Mouse (Mus musculus) lung, embryonic 16.5 days (tissue): ENCODE data around the gene Abcc3. TPM values are rescaled to one million over a fixed set of nuclear protein-coding genes. Genes with fewer than 3 reads are reported as not detected.

Source experiments
- ATAC-seq: fragments of 200-750 bp; cut with Nextera tagmentation; 2 replicates; pipeline ENCODE4 v1.8.0; 2017; ENCODE audit warnings: low read depth, mild to moderate bottlenecking, moderate library complexity
- H3K27ac ChIP-seq: fragments of 300-500 bp; sonication (generic); 2 replicates; pipeline ENCODE4 v1.5.1; 2014; ENCODE audit warnings: mild to moderate bottlenecking, control low read depth, low read length
- H3K27me3 ChIP-seq: fragments of 300-500 bp; sonication (generic); 2 replicates; pipeline ENCODE4 v1.6.1; 2014; ENCODE audit warnings: low read depth, low read length, mixed read lengths; ENCODE audit not compliant: control insufficient read depth, insufficient read depth
- H3K36me3 ChIP-seq: fragments of 300-500 bp; sonication (generic); 2 replicates; pipeline ENCODE4 v1.6.1; 2014; ENCODE audit warnings: low read length; ENCODE audit not compliant: control insufficient read depth, insufficient read depth
- H3K4me1 ChIP-seq: fragments of 300-500 bp; sonication (generic); replicated peaks from 2 replicates; pipeline ENCODE4 v1.6.1; 2014; ENCODE audit warnings: low read length, mixed read lengths; ENCODE audit not compliant: control insufficient read depth, insufficient read depth
- H3K4me2 ChIP-seq: fragments of 300-500 bp; sonication (generic); 2 replicates; pipeline ENCODE4 v1.6.1; 2014; ENCODE audit warnings: low read depth, low read length, control low read depth
- H3K4me3 ChIP-seq: fragments of 300-500 bp; sonication (generic); 2 replicates; pipeline ENCODE4 v1.5.1; 2014; ENCODE audit warnings: mild to moderate bottlenecking, low read length, control low read depth
- H3K9ac ChIP-seq: fragments of 300-500 bp; sonication (generic); 2 replicates; pipeline ENCODE4 v1.6.1; 2014; ENCODE audit warnings: low read length, control low read depth
- H3K9me3 ChIP-seq: fragments of 300-500 bp; sonication (generic); 2 replicates; pipeline ENCODE4 v1.6.1; 2016; ENCODE audit warnings: low read length; ENCODE audit not compliant: control insufficient read depth
- WGBS: fragments of 180-500 bp; shearing (Covaris S2); extraction: QIAGEN DNeasy Blood & Tissue Kit; methylation state at CpG from one replicate; pipeline ENCODE4 v1.1.7; 2014; 5-methylcytosine and 5-hydroxymethylcytosine counted together
- polyA plus RNA-seq: library from polyadenylated mRNA; unstranded; fragments of >200 nt; fragmentation: Nextera tagmentation; extraction: Ambion mirVana; gene quantifications from 2 replicates; pipeline ENCODE4 v1.2.1, GENCODE M21; 2015

The Abcc3 gene
- 4.0 and 5.0 TPM in 2 replicates for polyA plus RNA-seq

GRCm38 (mm10) chr11:94392672-94393109, at the start of gene Abcc3:
Gene Abcc3 (minus strand): TSS chr11:94392997.
- Histone ChIP-seq H3K4me1 (peaks cover 5% of the 10 kb centered on the region), H3K4me2 (peak within 1 kb of the TSS; percentile 66), H3K9ac (peak within 1 kb of the TSS; percentile 58), H3K4me3 (peak within 1 kb of the TSS; percentile 43), H3K36me3 (no peaks in the 10 kb centered on the region), H3K27ac (no peak within 1 kb of the TSS), H3K9me3 (no peaks in the 10 kb centered on the region), H3K27me3 (peaks cover 4% of the 10 kb centered on the region; the same call in 1 of the 2 replicates)
- ATAC-seq: peak; percentile 51; the same call in 1 of the 2 replicates
- WGBS: 7% methylated on average over 20 of the region's 20 CpGs

GRCm38 (mm10) chr11:94441752-94442151, 49.0 kb upstream of the Abcc3 start:
- H3K9ac ChIP-seq: no peak overlapping the region
- H3K27me3 ChIP-seq: no peaks in the 10 kb centered on the region
- 67% methylated on average over 9 of the region's 9 CpGs for WGBS
- H3K27ac ChIP-seq: no peak overlapping the region
- no peaks in the 10 kb centered on the region for H3K36me3 ChIP-seq
- no peaks in the 10 kb centered on the region for H3K4me1 ChIP-seq
- H3K4me2 ChIP-seq: no peak overlapping the region
- ATAC-seq: no peak
- no peak overlapping the region for H3K4me3 ChIP-seq
- no peaks in the 10 kb centered on the region for H3K9me3 ChIP-seq

GRCm38 (mm10) chr11:94441122-94441521, 48.3 kb upstream of the Abcc3 start:
- H3K36me3 ChIP-seq: no peaks in the 10 kb centered on the region
- no peaks in the 10 kb centered on the region for H3K27me3 ChIP-seq
- H3K4me3 ChIP-seq: no peak overlapping the region
- no peak overlapping the region for H3K27ac ChIP-seq
- H3K4me2 ChIP-seq: no peak overlapping the region
- ATAC-seq: 0 out of 2 replicates have a peak, but pooled peaks have one; percentile 10
- no peak overlapping the region for H3K9ac ChIP-seq
- H3K9me3 ChIP-seq: no peaks in the 10 kb centered on the region
- H3K4me1 ChIP-seq: no peaks in the 10 kb centered on the region
- WGBS: 31% methylated on average over 7 of the region's 7 CpGs

- H3K36me3 ChIP-seq: no peaks in the 10 kb centered on the region
- no peak overlapping the region for H3K27ac ChIP-seq
- no peaks in the 10 kb centered on the region for H3K4me1 ChIP-seq
- H3K27me3 ChIP-seq: no peaks in the 10 kb centered on the region
- no peak overlapping the region for H3K4me3 ChIP-seq
- H3K9ac ChIP-seq: no peak overlapping the region
- H3K4me2 ChIP-seq: no peak overlapping the region
- WGBS: 88% methylated on average over 6 of the region's 6 CpGs
- no peaks in the 10 kb centered on the region for H3K9me3 ChIP-seq
- no peak for ATAC-seq
These were observed 47.6 kb upstream of the Abcc3 start for GRCm38 (mm10) chr11:94440421-94440820.

GRCm38 (mm10) chr11:94429011-94429651, 36.3 kb upstream of the Abcc3 start:
- Histone ChIP-seq H3K36me3 (no peaks in the 10 kb centered on the region), H3K4me1 (peaks cover 27% of the 10 kb centered on the region), H3K27ac (peak overlapping the region; percentile 89), H3K9ac (peak overlapping the region; percentile 4; the same call in 1 of the 2 replicates), H3K9me3 (no peaks in the 10 kb centered on the region), H3K4me2 (no peak overlapping the region), H3K4me3 (no peak overlapping the region), H3K27me3 (peaks cover 5% of the 10 kb centered on the region; the same call in 1 of the 2 replicates)
- ATAC-seq: peak; percentile 14; the same call in 1 of the 2 replicates
- WGBS: 20% methylated on average over 9 of the region's 9 CpGs

- WGBS: 4% methylated on average over 4 of the region's 4 CpGs
- Histone ChIP-seq H3K4me1 (peaks cover 27% of the 10 kb centered on the region), H3K4me3 (no peak overlapping the region), H3K36me3 (no peaks in the 10 kb centered on the region), H3K27me3 (peaks cover 5% of the 10 kb centered on the region; the same call in 1 of the 2 replicates), H3K27ac (peak overlapping the region; percentile 89), H3K9ac (peak overlapping the region; percentile 32), H3K9me3 (no peaks in the 10 kb centered on the region), H3K4me2 (peak overlapping the region; percentile 21; the same call in 1 of the 2 replicates)
- peak; percentile 95 for ATAC-seq
These were observed 35.5 kb upstream of the Abcc3 start for GRCm38 (mm10) chr11:94428091-94428835.

GRCm38 (mm10) chr11:94425656-94426055, 32.9 kb upstream of the Abcc3 start:
- Histone ChIP-seq H3K36me3 (no peaks in the 10 kb centered on the region), H3K4me1 (peaks cover 27% of the 10 kb centered on the region), H3K27me3 (no peaks in the 10 kb centered on the region), H3K9ac (no peak overlapping the region), H3K4me3 (no peak overlapping the region), H3K27ac (no peak overlapping the region), H3K4me2 (no peak overlapping the region), H3K9me3 (no peaks in the 10 kb centered on the region)
- ATAC-seq: no peak
- 60% methylated on average over 14 of the region's 14 CpGs for WGBS

GRCm38 (mm10) chr11:94425215-94425614, 32.4 kb upstream of the Abcc3 start:
- WGBS: 47% methylated on average over 5 of the region's 5 CpGs
- no peaks in the 10 kb centered on the region for H3K9me3 ChIP-seq
- peaks cover 27% of the 10 kb centered on the region for H3K4me1 ChIP-seq
- no peak for ATAC-seq
- H3K4me2 ChIP-seq: no peak overlapping the region
- no peak overlapping the region for H3K9ac ChIP-seq
- H3K27me3 ChIP-seq: no peaks in the 10 kb centered on the region
- H3K36me3 ChIP-seq: no peaks in the 10 kb centered on the region
- H3K27ac ChIP-seq: no peak overlapping the region
- H3K4me3 ChIP-seq: no peak overlapping the region

- Histone ChIP-seq H3K9ac (no peak overlapping the region), H3K4me2 (no peak overlapping the region), H3K4me3 (no peak overlapping the region), H3K4me1 (peaks cover 22% of the 10 kb centered on the region), H3K27me3 (no peaks in the 10 kb centered on the region), H3K36me3 (no peaks in the 10 kb centered on the region), H3K9me3 (no peaks in the 10 kb centered on the region), H3K27ac (no peak overlapping the region)
- 50% methylated on average over 15 of the region's 15 CpGs for WGBS
- no peak for ATAC-seq
These were observed 31.6 kb upstream of the Abcc3 start for GRCm38 (mm10) chr11:94424380-94424779.
